Mouse (Mus musculus): ENCODE measurements around the gene Il10rb. TPM values are rescaled to one million over a fixed set of nuclear protein-coding genes. Genes with fewer than 3 reads are reported as not detected.

Gene Il10rb
- polyA plus RNA-seq (2012; fragmentation: generic; extraction: Trizol), result 13.7 TPM

DNA sequence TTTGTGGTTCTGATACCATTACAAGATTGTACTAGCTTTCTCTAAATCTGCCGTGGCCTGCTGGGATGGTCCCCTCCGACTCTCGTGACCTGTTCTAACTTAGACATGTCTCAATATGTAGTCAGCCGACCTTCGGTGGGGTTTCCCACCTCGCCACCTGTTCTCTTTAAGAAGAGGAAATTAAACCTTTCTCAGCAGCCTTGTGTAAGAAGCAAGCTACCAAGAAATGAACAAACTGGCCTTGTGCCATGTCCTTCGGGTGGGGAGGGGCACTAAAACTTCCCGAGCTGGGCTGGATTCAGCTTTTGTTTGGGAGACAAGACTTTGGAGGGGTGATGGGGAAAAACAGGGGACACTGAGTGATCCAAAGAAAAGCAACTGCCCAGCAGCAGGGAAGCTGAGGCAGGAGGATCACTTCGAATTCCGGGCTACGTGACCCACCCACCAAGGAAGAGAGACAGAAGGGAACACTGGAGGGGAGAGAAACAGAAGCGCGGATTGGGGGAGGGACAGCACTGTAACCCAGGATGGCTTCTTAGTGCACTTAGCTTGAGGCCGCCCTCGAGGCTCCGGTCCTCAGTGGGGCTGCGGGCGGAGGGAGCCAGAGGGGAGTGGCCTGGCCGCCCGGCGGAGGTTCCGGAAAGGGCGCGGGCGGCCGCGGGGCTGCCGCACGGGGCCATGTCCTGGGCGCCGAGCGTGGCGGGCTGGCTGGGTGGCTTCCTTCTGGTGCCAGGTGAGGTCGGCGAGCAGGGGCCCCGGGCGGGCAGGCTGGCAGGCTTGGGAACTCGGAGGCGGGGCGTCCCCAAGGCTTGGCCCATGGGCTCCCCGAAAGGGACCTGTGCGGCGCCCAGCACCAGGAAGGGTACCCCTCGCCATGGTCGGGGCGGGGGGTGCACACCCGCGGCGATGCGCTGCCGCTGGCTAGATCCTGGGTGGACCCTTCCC is at the start of gene Il10rb:
Il10rb (plus strand) TSS at position 525 of the 945 bp plus-strand sequence.
- TF ChIP-seq POLR2A (IDR thresholded peaks at IDR 0.05; ENCODE audit: insufficient read length, low read depth), result peak; percentile 87
- no peak for TF ChIP-seq REST (IDR thresholded peaks at IDR 0.05; ENCODE audit: insufficient read depth, insufficient read length)
- TF ChIP-seq POLR2AphosphoS2 (IDR thresholded peaks at IDR 0.05; ENCODE audit: insufficient read length, low read depth), result peak; percentile 43
- Histone ChIP-seq H3K4me2 (ENCODE audit: low read depth) (peak within 1 kb of the TSS; percentile 85), H3K36me3 (ENCODE audit: control insufficient read depth, insufficient read depth) (no peaks in the 10 kb centered on the region), H3K79me2 (ENCODE audit: control insufficient read depth, insufficient read depth) (no peaks in the 10 kb centered on the region), H3K27me3 (ENCODE audit: control insufficient read depth, insufficient read depth, insufficient read length) (no peaks in the 10 kb centered on the region), H3K4me3 (peak within 1 kb of the TSS; percentile 60), H3ac (ENCODE audit: control insufficient read depth, insufficient read length) (peak within 1 kb of the TSS; percentile 9)

DNA sequence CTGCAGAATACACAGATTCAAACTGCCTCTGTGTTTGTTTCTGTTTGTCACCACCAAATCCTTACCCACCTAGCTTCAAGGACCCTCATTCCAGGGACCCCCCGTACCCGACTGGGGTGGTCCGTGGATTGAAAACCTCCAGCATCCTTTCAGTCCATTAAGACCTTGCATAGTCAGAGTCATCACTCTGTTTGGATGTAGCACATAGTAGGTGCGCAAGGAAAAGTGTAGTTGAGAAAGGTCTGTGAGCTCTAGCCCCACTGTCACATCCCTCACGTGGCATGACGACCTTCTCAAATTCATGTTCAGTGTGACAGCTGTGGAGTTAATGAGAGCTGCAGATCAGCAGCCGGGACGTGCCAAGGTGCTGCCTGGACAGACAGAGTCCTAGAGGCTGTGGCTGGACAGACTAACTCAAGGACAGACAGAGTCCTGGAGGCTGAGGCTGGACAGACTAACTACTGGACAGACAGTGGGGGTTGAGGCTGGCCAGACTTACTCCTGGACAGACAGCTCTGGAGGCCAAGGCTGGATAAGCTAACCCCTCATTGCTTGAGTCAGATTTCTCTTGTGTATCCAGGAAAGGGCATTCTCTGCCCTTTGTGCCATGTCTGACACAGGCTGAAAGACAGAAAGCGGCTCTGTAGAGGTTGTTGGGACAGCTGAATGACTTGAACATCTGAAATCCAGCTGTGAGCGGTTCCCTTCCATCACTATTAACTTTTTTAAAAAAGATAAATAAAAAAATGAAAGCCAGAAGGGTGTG is 49.0 kb upstream of the Il10rb start:
- peaks cover 18% of the 10 kb centered on the region for H3K27me3 ChIP-seq (ENCODE audit: control insufficient read depth, insufficient read depth, insufficient read length)
- no peak overlapping the region for H3K4me2 ChIP-seq (ENCODE audit: low read depth)
- H3K36me3 ChIP-seq (ENCODE audit: control insufficient read depth, insufficient read depth), result no peaks in the 10 kb centered on the region
- no peaks in the 10 kb centered on the region for H3K79me2 ChIP-seq (ENCODE audit: control insufficient read depth, insufficient read depth)
- TF ChIP-seq MAX (IDR thresholded peaks at IDR 0.05; ENCODE audit: low read depth) (no peak), POLR2A (IDR thresholded peaks at IDR 0.05; ENCODE audit: insufficient read length, low read depth) (no peak), MYOG (IDR thresholded peaks at IDR 0.05; ENCODE audit: control insufficient read depth in 1 of 3, insufficient read depth in 1 of 3, insufficient read length in 2 of 3, low read depth in 2 of 3) (no peak), USF1 (IDR thresholded peaks at IDR 0.05; ENCODE audit: low read depth) (no peak), CEBPB (IDR thresholded peaks at IDR 0.05; ENCODE audit: insufficient read depth, poor library complexity, severe bottlenecking) (no peak), TCF12 (IDR thresholded peaks at IDR 0.05; ENCODE audit: insufficient read depth, poor library complexity, severe bottlenecking) (no peak), POLR2AphosphoS2 (IDR thresholded peaks at IDR 0.05; ENCODE audit: insufficient read length, low read depth) (no peak), SRF (IDR thresholded peaks at IDR 0.05; ENCODE audit: control insufficient read depth, insufficient read length, low read depth) (no peak), TCF3 (IDR thresholded peaks at IDR 0.05; ENCODE audit: insufficient read length, low read depth) (no peak), E2F4 (IDR thresholded peaks at IDR 0.05; ENCODE audit: insufficient read depth) (no peak), REST (IDR thresholded peaks at IDR 0.05; ENCODE audit: insufficient read depth, insufficient read length) (no peak), MYOD1 (IDR thresholded peaks at IDR 0.05; ENCODE audit: control insufficient read depth in 1 of 3, insufficient read length in 2 of 3, low read depth in 2 of 3) (no peak)
- H3ac ChIP-seq (ENCODE audit: control insufficient read depth, insufficient read length), result no peak overlapping the region
- no peak overlapping the region for H3K4me3 ChIP-seq

DNA sequence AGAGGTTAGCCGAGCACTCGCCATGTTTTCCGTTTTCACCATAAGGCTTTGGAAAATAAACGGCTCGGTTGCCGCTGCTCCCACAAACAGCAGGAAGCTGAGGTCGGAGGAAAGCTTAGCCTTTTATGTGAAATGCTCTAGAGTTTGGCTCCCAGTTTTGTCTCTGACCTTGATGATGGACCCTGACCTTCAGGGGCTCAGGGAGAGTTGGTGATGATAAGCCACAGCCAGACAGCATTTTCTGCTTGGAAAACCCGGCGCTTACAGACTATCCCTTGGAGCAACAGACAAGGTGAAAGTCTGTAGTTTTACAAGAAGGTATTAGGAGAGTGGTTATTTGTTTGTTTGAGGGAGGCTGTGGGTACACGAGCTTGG is 48.5 kb upstream of the Il10rb start:
- Histone ChIP-seq H3K4me2 (ENCODE audit: low read depth) (no peak overlapping the region), H3K36me3 (ENCODE audit: control insufficient read depth, insufficient read depth) (no peaks in the 10 kb centered on the region), H3K79me2 (ENCODE audit: control insufficient read depth, insufficient read depth) (no peaks in the 10 kb centered on the region), H3K4me3 (no peak overlapping the region), H3ac (ENCODE audit: control insufficient read depth, insufficient read length) (no peak overlapping the region), H3K27me3 (ENCODE audit: control insufficient read depth, insufficient read depth, insufficient read length) (peaks cover 18% of the 10 kb centered on the region)
- no peak for TF ChIP-seq SRF (IDR thresholded peaks at IDR 0.05; ENCODE audit: control insufficient read depth, insufficient read length, low read depth)
- TF ChIP-seq TCF3 (IDR thresholded peaks at IDR 0.05; ENCODE audit: insufficient read length, low read depth), result no peak
- no peak for TF ChIP-seq USF1 (IDR thresholded peaks at IDR 0.05; ENCODE audit: low read depth)
- no peak for TF ChIP-seq MYOD1 (IDR thresholded peaks at IDR 0.05; ENCODE audit: control insufficient read depth in 1 of 3, insufficient read length in 2 of 3, low read depth in 2 of 3)
- no peak for TF ChIP-seq E2F4 (IDR thresholded peaks at IDR 0.05; ENCODE audit: insufficient read depth)
- TF ChIP-seq MAX (IDR thresholded peaks at IDR 0.05; ENCODE audit: low read depth), result no peak
- TF ChIP-seq CEBPB (IDR thresholded peaks at IDR 0.05; ENCODE audit: insufficient read depth, poor library complexity, severe bottlenecking), result no peak
- TF ChIP-seq POLR2A (IDR thresholded peaks at IDR 0.05; ENCODE audit: insufficient read length, low read depth), result no peak

DNA sequence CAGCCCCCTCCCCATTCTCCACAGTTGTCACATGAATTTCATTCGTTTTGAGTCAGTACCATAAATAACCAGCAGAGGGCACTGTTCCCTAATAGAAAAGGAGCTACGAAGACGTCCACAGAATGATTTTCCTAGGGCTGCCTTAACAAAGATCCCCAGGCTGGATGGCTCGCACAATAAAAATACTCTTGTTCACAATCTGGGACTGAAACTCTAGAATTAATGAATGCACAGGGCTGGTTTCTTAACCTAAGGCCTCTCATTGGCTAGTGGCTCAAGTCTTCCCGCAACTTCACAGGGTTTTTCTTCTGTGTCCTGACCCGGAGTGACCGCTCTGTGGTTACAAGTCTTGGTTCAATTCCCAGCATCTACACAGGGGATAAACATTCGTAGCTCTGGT is 47.4 kb upstream of the Il10rb start:
- Histone ChIP-seq H3K27me3 (ENCODE audit: control insufficient read depth, insufficient read depth, insufficient read length) (peaks cover 18% of the 10 kb centered on the region), H3ac (ENCODE audit: control insufficient read depth, insufficient read length) (no peak overlapping the region), H3K4me2 (ENCODE audit: low read depth) (no peak overlapping the region), H3K79me2 (ENCODE audit: control insufficient read depth, insufficient read depth) (no peaks in the 10 kb centered on the region), H3K36me3 (ENCODE audit: control insufficient read depth, insufficient read depth) (no peaks in the 10 kb centered on the region), H3K4me3 (no peak overlapping the region)
- TF ChIP-seq MYOD1 (IDR thresholded peaks at IDR 0.05; ENCODE audit: control insufficient read depth in 1 of 3, insufficient read length in 2 of 3, low read depth in 2 of 3) (no peak), SRF (IDR thresholded peaks at IDR 0.05; ENCODE audit: control insufficient read depth, insufficient read length, low read depth) (no peak), REST (IDR thresholded peaks at IDR 0.05; ENCODE audit: insufficient read depth, insufficient read length) (no peak), E2F4 (IDR thresholded peaks at IDR 0.05; ENCODE audit: insufficient read depth) (no peak), TCF3 (IDR thresholded peaks at IDR 0.05; ENCODE audit: insufficient read length, low read depth) (no peak)

DNA sequence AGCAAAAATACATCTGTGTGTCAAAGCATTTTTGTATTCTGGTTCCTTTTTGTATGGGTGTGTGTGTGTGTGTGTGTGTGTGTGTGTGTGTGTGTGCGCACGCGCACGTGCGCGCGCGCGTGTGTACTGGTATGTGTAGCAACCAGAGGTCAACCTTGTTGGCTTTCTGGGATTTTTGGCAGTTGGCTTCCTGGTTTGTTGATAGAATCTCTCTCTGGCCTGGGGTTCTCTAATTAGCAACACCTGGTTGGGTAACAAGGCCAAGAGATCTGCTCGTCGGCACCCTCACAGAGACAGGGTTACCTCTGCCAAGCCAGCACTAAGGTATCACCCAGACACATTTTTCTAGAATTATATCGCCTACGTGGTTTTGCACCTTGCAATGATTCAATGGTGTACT is 46.4 kb upstream of the Il10rb start:
- TF ChIP-seq MYOD1 (IDR thresholded peaks at IDR 0.05; ENCODE audit: control insufficient read depth in 1 of 3, insufficient read length in 2 of 3, low read depth in 2 of 3) (no peak), SRF (IDR thresholded peaks at IDR 0.05; ENCODE audit: control insufficient read depth, insufficient read length, low read depth) (no peak), MAX (IDR thresholded peaks at IDR 0.05; ENCODE audit: low read depth) (no peak), E2F4 (IDR thresholded peaks at IDR 0.05; ENCODE audit: insufficient read depth) (no peak), POLR2A (IDR thresholded peaks at IDR 0.05; ENCODE audit: insufficient read length, low read depth) (no peak), TCF12 (IDR thresholded peaks at IDR 0.05; ENCODE audit: insufficient read depth, poor library complexity, severe bottlenecking) (no peak), TCF3 (IDR thresholded peaks at IDR 0.05; ENCODE audit: insufficient read length, low read depth) (no peak), POLR2AphosphoS2 (IDR thresholded peaks at IDR 0.05; ENCODE audit: insufficient read length, low read depth) (no peak), MYOG (IDR thresholded peaks at IDR 0.05; ENCODE audit: control insufficient read depth in 1 of 3, insufficient read depth in 1 of 3, insufficient read length in 2 of 3, low read depth in 2 of 3) (no peak), CEBPB (IDR thresholded peaks at IDR 0.05; ENCODE audit: insufficient read depth, poor library complexity, severe bottlenecking) (no peak), USF1 (IDR thresholded peaks at IDR 0.05; ENCODE audit: low read depth) (no peak), REST (IDR thresholded peaks at IDR 0.05; ENCODE audit: insufficient read depth, insufficient read length) (no peak)
- Histone ChIP-seq H3ac (ENCODE audit: control insufficient read depth, insufficient read length) (no peak overlapping the region), H3K4me3 (no peak overlapping the region), H3K79me2 (ENCODE audit: control insufficient read depth, insufficient read depth) (no peaks in the 10 kb centered on the region), H3K4me2 (ENCODE audit: low read depth) (no peak overlapping the region), H3K27me3 (ENCODE audit: control insufficient read depth, insufficient read depth, insufficient read length) (peaks cover 18% of the 10 kb centered on the region), H3K36me3 (ENCODE audit: control insufficient read depth, insufficient read depth) (no peaks in the 10 kb centered on the region)
